Mouse (Mus musculus) midbrain, embryonic 15.5 days (tissue): ENCODE measurements at regions not wholly inside any gene's neighbourhood (a gene's known extent, or its start where the extent isn't known, plus 50 kb on each side); places are given as distances from the start of the nearest gene placed in this dataset.
A peak's percentile ranks its signal among the peaks of the same experiment; 100 is the strongest.

ENCODE experiments used
- ATAC-seq: fragments of 200-750 bp; cut with Nextera tagmentation; replicated peaks from 2 replicates; pipeline ENCODE4 v1.8.0; 2017; ENCODE audit warnings: moderate TSS enrichment
- H3K27ac ChIP-seq: fragments of 300-500 bp; sonication (generic); 2 replicates; pipeline ENCODE4 v1.5.1; 2015; ENCODE audit warnings: mild to moderate bottlenecking, inconsistent platforms
- H3K27me3 ChIP-seq: fragments of 300-500 bp; sonication (generic); replicated peaks from 2 replicates; pipeline ENCODE4 v1.6.1; 2015; ENCODE audit warnings: inconsistent platforms
- H3K36me3 ChIP-seq: fragments of 300-500 bp; sonication (generic); replicated peaks from 2 replicates; pipeline ENCODE4 v1.6.1; 2015; ENCODE audit warnings: inconsistent platforms
- H3K4me1 ChIP-seq: fragments of 300-500 bp; sonication (generic); 2 replicates; pipeline ENCODE4 v1.6.1; 2015; ENCODE audit warnings: inconsistent platforms
- H3K4me2 ChIP-seq: fragments of 300-500 bp; sonication (generic); 2 replicates; pipeline ENCODE4 v1.6.1; 2015; ENCODE audit warnings: inconsistent platforms, mild to moderate bottlenecking, moderate library complexity
- H3K4me3 ChIP-seq: fragments of 300-500 bp; sonication (generic); 2 replicates; pipeline ENCODE4 v1.5.1; 2015; ENCODE audit warnings: mild to moderate bottlenecking, inconsistent platforms
- H3K9ac ChIP-seq: fragments of 300-500 bp; sonication (generic); 2 replicates; pipeline ENCODE4 v1.6.1; 2015; ENCODE audit warnings: mild to moderate bottlenecking, inconsistent platforms
- H3K9me3 ChIP-seq: fragments of 300-500 bp; sonication (generic); 2 replicates; pipeline ENCODE4 v1.6.1; 2016; ENCODE audit warnings: inconsistent platforms
- WGBS: fragments of 180-500 bp; shearing (Covaris S2); methylation state at CpG from one replicate; pipeline ENCODE4 v1.1.7; 2015; ENCODE audit warnings: mixed read lengths; 5-methylcytosine and 5-hydroxymethylcytosine counted together

- no peak overlapping the region for H3K9ac ChIP-seq
- H3K27ac ChIP-seq = no peak overlapping the region
- no peak for ATAC-seq
- peaks cover 6% of the 10 kb centered on the region for H3K4me1 ChIP-seq
- H3K4me3 ChIP-seq = no peak overlapping the region
- no peaks in the 10 kb centered on the region for H3K9me3 ChIP-seq
- WGBS = 72% methylated on average over 6 of the region's 6 CpGs
- no peaks in the 10 kb centered on the region for H3K36me3 ChIP-seq
- H3K27me3 ChIP-seq = no peaks in the 10 kb centered on the region
- H3K4me2 ChIP-seq = no peak overlapping the region
Measured at GRCm38 (mm10) chr1:193738821-193739220, 368.7 kb upstream of the Camk1g start.

- WGBS = 90% methylated on average over 1 of the region's 1 CpGs
- Histone ChIP-seq H3K27me3 (no peaks in the 10 kb centered on the region), H3K9me3 (no peaks in the 10 kb centered on the region), H3K9ac (no peak overlapping the region), H3K4me2 (no peak overlapping the region), H3K27ac (no peak overlapping the region), H3K36me3 (no peaks in the 10 kb centered on the region), H3K4me3 (no peak overlapping the region), H3K4me1 (peaks cover 25% of the 10 kb centered on the region)
- ATAC-seq = no peak
Measured at GRCm38 (mm10) chr1:193735949-193736518, 365.9 kb upstream of the Camk1g start.

GRCm38 (mm10) chr1:193734014-193734763, 364.1 kb upstream of the Camk1g start:
- Histone ChIP-seq H3K27ac (no peak overlapping the region), H3K9ac (no peak overlapping the region), H3K9me3 (no peaks in the 10 kb centered on the region), H3K27me3 (no peaks in the 10 kb centered on the region), H3K4me2 (no peak overlapping the region), H3K36me3 (no peaks in the 10 kb centered on the region), H3K4me1 (peaks cover 33% of the 10 kb centered on the region), H3K4me3 (no peak overlapping the region)
- ATAC-seq = peak; percentile 84
- WGBS = 29% methylated on average over 4 of the region's 4 CpGs

- no peaks in the 10 kb centered on the region for H3K9me3 ChIP-seq
- H3K4me1 ChIP-seq = peaks cover 33% of the 10 kb centered on the region
- H3K36me3 ChIP-seq = no peaks in the 10 kb centered on the region
- no peak overlapping the region for H3K4me2 ChIP-seq
- no peak overlapping the region for H3K4me3 ChIP-seq
- 7% methylated on average over 5 of the region's 5 CpGs for WGBS
- ATAC-seq = no peak
- no peak overlapping the region for H3K9ac ChIP-seq
- no peaks in the 10 kb centered on the region for H3K27me3 ChIP-seq
- H3K27ac ChIP-seq = no peak overlapping the region
Measured at GRCm38 (mm10) chr1:193733402-193733801, 363.3 kb upstream of the Camk1g start.

- H3K27me3 ChIP-seq = no peaks in the 10 kb centered on the region
- H3K36me3 ChIP-seq = no peaks in the 10 kb centered on the region
- no peak overlapping the region for H3K9ac ChIP-seq
- WGBS = 5% methylated on average over 1 of the region's 1 CpGs
- no peak for ATAC-seq
- peaks cover 33% of the 10 kb centered on the region for H3K4me1 ChIP-seq
- H3K4me3 ChIP-seq = no peak overlapping the region
- H3K9me3 ChIP-seq = no peaks in the 10 kb centered on the region
- H3K27ac ChIP-seq = no peak overlapping the region
- H3K4me2 ChIP-seq = no peak overlapping the region
Measured at GRCm38 (mm10) chr1:193732113-193732512, 362.0 kb upstream of the Camk1g start.

GRCm38 (mm10) chr1:193721850-193722249, 351.8 kb upstream of the Camk1g start:
- Histone ChIP-seq H3K4me2 (no peak overlapping the region), H3K36me3 (no peaks in the 10 kb centered on the region), H3K27me3 (no peaks in the 10 kb centered on the region), H3K4me1 (no peaks in the 10 kb centered on the region), H3K9me3 (no peaks in the 10 kb centered on the region), H3K27ac (no peak overlapping the region), H3K4me3 (no peak overlapping the region), H3K9ac (no peak overlapping the region)
- WGBS = 59% methylated on average over 2 of the region's 2 CpGs
- ATAC-seq = no peak

- Histone ChIP-seq H3K36me3 (no peaks in the 10 kb centered on the region), H3K9ac (no peak overlapping the region), H3K27ac (no peak overlapping the region), H3K9me3 (no peaks in the 10 kb centered on the region), H3K27me3 (no peaks in the 10 kb centered on the region), H3K4me1 (no peaks in the 10 kb centered on the region), H3K4me3 (no peak overlapping the region), H3K4me2 (no peak overlapping the region)
- WGBS = 15% methylated on average over 8 of the region's 8 CpGs
- peak; percentile 69 for ATAC-seq
Measured at GRCm38 (mm10) chr1:193720420-193720851, 350.3 kb upstream of the Camk1g start.

- 82% methylated on average over 4 of the region's 4 CpGs for WGBS
- no peak for ATAC-seq
- Histone ChIP-seq H3K4me3 (no peak overlapping the region), H3K27me3 (no peaks in the 10 kb centered on the region), H3K4me1 (no peaks in the 10 kb centered on the region), H3K36me3 (no peaks in the 10 kb centered on the region), H3K9me3 (no peaks in the 10 kb centered on the region), H3K9ac (no peak overlapping the region), H3K27ac (no peak overlapping the region), H3K4me2 (no peak overlapping the region)
Measured at GRCm38 (mm10) chr1:193715328-193715727, 345.2 kb upstream of the Camk1g start.

- H3K9ac ChIP-seq = no peak overlapping the region
- no peak for ATAC-seq
- WGBS = 83% methylated on average over 2 of the region's 2 CpGs
- no peak overlapping the region for H3K4me3 ChIP-seq
- H3K9me3 ChIP-seq = no peaks in the 10 kb centered on the region
- H3K4me1 ChIP-seq = no peaks in the 10 kb centered on the region
- H3K36me3 ChIP-seq = no peaks in the 10 kb centered on the region
- H3K27me3 ChIP-seq = no peaks in the 10 kb centered on the region
- no peak overlapping the region for H3K27ac ChIP-seq
- no peak overlapping the region for H3K4me2 ChIP-seq
Measured at GRCm38 (mm10) chr1:193714631-193715030, 344.5 kb upstream of the Camk1g start.

GRCm38 (mm10) chr1:193705205-193705604, 335.1 kb upstream of the Camk1g start:
- H3K27me3 ChIP-seq = no peaks in the 10 kb centered on the region
- no peak overlapping the region for H3K27ac ChIP-seq
- H3K9ac ChIP-seq = no peak overlapping the region
- H3K4me1 ChIP-seq = peaks cover 12% of the 10 kb centered on the region
- no peaks in the 10 kb centered on the region for H3K36me3 ChIP-seq
- no peak for ATAC-seq
- H3K9me3 ChIP-seq = no peaks in the 10 kb centered on the region
- no peak overlapping the region for H3K4me2 ChIP-seq
- WGBS = 30% methylated on average over 2 of the region's 2 CpGs
- H3K4me3 ChIP-seq = no peak overlapping the region

GRCm38 (mm10) chr1:193702707-193703419, 332.8 kb upstream of the Camk1g start:
- no peaks in the 10 kb centered on the region for H3K9me3 ChIP-seq
- peaks cover 19% of the 10 kb centered on the region for H3K4me1 ChIP-seq
- peak overlapping the region; percentile 54 for H3K4me2 ChIP-seq
- no peak overlapping the region for H3K27ac ChIP-seq
- H3K36me3 ChIP-seq = no peaks in the 10 kb centered on the region
- H3K9ac ChIP-seq = peak overlapping the region; percentile 35
- H3K4me3 ChIP-seq = peak overlapping the region; percentile 29
- H3K27me3 ChIP-seq = no peaks in the 10 kb centered on the region
- 10% methylated on average over 15 of the region's 15 CpGs for WGBS
- ATAC-seq = peak; percentile 51

GRCm38 (mm10) chr1:193700217-193700616, 330.1 kb upstream of the Camk1g start:
- ATAC-seq = no peak
- Histone ChIP-seq H3K4me1 (peaks cover 17% of the 10 kb centered on the region), H3K9ac (no peak overlapping the region), H3K9me3 (no peaks in the 10 kb centered on the region), H3K4me2 (no peak overlapping the region), H3K4me3 (no peak overlapping the region), H3K36me3 (no peaks in the 10 kb centered on the region), H3K27me3 (no peaks in the 10 kb centered on the region), H3K27ac (no peak overlapping the region)
- 77% methylated on average over 3 of the region's 3 CpGs for WGBS
